Mouse (Mus musculus): ENCODE measurements around the gene Pitpnm1.

Gene Pitpnm1

DNA sequence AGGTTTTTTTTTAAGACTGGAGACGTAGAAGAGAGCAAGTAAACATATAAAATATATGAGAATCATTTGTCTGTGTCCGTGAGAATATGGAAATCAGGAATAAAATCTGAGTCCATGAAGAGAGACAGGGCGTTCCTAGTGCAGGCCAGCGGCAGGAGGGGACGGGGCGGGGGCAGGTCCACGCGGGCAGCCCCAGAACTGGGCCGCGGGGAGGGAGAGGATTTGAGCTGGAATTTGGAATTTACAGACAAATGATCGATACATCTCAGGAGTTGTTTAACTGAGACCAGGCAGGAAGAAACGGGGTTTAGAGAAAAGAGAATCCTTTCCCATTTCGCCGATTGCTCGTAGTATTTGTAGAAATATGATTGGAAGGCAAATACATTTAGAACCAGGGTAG lies 29.5 kb upstream of the Pitpnm1 start:
- no peak for DNase-seq

DNA sequence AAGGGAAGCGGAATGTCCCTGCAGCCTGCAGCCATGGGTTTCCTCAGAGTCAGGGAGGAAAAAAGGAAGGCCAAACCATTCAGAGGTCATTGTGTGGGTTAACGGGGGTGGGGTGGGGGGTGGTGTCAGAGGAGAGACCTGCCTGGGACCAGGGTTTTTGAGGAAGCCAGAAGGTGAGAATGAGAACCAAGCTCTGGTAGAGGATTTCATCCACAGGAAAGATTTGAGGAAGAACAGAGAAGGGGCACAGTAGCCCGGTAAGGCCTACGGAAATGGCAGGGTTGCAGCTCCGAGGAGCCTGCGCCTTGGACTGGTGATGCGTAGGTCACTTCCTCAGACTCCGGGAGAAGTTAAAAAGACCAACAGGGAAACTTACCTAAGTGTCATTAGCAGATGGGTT lies 29.0 kb upstream of the Pitpnm1 start:
- DNase-seq, result no peak

DNA sequence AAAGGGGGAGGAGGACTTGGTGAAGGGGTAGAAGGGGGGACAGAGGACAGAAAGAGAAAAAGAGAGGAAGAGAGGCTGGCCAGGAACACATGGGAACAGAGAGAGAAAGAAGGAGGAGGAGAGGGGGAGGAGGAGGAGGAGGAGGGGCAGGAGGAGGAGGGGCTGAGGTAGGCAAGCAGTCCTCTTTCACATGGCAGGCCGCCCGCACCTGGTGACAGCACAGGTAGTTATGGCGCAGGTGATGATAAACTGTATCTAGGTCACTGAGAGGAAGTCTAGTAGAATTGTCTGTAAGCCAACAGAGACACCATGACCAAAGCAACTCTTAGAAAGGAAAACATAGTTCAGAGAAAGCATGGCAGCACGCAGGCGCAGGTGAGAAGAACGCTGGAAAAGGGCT lies 28.4 kb upstream of the Pitpnm1 start:
- no peak for DNase-seq

DNA sequence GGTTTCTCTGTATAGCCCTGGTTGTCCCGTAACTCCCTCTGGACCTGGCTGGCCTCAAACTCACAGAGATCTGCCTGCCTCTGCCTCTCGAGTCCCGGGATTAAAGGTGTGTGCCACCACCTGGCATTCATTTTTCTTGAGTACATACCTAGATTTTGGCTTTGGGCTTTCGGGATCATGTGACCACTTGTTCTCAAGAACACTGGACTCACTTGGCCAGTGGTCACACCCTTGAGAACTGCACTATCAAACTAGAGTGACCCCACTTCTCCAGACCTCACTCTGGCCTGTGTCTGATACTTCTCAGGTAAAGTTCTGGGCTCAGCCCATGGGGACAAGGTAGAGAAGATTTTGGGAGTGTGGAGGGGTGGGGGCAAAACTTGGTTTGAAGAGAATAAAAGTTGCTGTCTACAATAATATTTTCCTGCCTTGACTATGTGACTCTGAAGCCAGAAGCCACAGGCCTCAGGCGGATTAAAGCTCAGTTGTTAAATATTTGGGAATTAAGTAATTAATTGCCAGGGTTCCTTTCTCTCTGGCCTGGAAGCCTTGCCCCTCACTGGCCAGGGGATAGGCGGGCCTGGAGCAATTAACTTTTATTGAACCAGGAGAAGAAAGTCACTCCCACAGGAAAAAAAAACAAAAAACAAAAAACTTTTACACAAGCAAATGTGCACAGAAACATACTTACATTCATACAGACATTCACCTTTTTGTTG lies 26.9 kb upstream of the Pitpnm1 start:
- no peak for DNase-seq

DNA sequence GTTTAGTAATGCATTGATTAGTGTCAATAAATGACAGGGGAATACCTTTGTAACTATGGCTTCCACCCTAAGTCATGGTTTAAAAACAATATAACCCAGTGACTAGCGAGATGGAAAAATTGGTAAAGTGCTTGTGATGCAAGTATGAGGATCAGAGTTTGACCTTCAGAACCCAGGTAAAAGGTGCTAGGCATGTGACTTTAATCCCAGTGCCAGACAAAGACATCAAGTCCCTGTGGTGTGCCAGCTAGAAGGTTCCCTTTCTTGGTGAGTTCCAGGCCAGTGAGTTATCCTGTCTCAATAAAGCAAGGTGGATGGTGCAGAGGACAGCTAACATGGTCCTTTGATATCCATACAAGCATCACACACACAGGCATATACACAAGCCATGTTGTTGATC lies 24.3 kb upstream of the Pitpnm1 start:
- DNase-seq, result no peak

DNA sequence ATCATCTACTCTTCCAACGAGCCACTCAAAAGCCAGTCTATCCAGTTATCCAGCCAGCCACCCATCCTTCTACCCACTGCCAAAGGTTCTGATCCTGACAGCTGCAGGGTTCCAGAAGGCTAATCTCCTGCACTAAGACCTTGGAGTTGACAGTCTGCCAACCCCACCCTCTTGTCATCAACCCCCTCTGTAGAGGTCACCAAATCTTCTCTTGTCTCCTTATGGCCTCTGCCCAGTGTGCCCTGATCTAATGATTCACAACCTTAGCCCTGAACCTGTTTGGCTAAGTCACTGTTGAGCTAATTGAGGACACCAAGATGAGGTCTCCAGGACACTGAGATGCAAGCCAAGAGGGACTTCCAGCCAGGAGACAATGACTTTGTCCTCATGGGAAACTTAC lies 20.2 kb upstream of the Pitpnm1 start:
- DNase-seq, result no peak

DNA sequence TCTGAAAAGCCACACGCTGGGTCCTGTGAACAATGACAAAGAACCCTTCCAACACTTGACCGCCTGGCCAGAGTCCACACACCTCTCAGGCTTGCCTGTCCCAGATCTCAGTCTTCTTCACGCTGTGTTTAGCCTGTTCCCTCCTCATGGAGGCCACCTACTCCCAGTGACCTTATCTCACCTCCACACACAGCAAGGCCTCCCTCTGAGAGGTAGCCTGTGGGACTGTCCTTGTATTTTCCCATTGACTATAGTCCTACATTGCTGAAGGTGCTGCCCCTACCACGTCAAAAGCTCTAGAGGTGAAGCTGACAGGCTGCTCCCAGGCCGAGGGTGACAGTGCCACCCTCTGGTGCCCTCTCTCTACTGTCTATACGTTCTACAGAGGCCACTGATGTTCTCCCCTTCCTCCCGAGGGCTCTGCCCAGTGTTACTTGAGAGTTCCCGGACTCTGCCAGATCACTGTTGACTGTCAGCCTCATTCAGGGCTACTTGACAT lies 19.2 kb upstream of the Pitpnm1 start:
- no peak for DNase-seq

DNA sequence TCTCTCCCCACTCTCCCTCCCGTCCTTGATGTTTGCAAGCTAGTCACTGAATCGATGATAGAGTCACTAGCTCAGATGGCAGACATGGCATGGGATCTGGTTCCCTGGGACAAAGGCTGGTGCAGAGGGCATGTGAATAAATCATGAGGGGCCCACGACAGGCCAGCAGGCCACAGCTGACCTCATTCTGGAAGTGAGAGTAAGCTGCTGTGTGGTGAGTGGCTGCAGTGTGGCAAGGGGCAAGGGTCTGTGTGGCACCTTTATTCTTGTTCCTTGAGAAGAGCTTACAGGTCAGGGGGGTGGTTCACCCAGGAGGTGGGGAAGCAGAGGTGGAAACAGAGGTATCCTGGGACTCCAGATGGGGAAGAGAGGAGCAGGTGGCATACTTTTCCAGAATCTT lies 18.4 kb upstream of the Pitpnm1 start, which contains the start of gene Cabp2:
Gene Cabp2, plus strand, starts transcription at position 185 of the 400 bp plus-strand sequence.
- DNase-seq, result no peak

DNA sequence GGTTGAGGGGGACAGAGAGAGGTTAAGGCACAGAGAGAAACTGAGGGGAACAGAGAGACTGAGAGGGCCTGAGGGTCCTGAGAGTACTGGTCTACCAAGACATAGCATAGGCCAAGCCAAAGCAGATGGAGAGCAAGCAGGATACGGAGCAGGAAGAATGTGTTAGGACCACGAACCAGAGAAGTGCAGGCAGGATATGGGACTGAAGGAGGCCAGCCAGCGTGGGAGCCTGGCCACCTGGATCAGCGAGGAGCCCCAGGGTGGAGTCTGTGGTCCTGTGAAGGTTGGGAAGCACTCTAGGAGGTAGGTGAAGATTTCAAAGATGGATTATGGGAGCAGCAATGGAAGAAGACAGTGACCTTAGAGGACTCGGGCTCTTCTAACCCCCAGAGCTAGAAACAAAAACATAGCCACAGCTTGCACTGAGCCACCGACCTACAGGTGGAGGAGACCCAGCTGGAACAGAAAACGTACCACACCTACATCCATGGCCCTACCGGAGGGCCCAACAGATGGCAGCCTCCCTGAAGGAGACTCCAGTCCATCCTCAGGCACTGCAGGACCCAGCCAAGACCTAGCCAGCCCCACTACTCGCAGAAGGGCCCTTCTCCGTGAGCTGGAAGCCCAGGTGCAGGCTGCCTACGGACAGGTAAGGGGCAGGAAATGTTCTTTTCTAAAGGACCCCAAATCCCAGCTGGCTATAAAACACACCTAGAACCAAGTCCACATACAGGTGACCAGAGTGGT lies 17.4 kb upstream of the Pitpnm1 start:
- DNase-seq, result no peak

DNA sequence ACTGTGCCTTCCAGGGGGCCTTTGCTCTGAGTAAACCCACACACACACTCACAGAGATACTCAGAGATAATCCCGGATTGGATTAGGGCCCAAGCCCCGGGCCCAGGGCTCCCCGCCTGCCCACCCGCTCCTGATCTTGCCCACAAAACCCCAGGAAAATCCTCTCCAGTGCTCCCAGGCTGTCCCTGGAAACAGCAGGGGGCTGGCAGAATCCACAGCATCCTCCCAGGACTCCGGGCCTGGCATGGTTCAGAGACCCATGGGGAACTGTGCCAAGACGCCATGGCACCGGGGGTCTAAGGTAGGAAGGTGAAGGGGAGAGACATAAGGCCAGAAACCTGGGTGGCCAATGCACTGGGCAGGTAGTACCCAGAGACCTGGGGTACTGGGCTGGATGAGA lies 16.5 kb upstream of the Pitpnm1 start:
- DNase-seq, result no peak

DNA sequence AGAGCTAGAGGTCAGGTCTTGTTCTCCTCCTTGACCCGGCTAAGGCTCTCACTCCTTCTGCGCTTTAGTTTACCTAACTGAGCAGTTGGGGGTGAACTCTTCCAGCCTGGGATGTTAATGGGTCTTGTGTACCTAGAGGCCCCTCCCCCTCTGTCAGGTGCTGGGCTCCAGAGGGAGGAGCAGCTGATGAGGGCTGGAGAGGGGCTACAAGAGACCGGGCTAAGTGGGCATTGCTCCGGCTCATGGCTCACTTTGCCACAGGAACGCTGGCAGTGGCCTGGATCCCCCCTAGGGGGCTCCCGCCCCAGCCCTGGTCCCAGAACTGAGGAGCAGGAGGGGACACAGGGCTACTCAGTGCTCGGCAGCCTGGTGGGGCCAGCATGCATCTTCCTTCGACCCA lies 16.0 kb upstream of the Pitpnm1 start:
- no peak for DNase-seq

DNA sequence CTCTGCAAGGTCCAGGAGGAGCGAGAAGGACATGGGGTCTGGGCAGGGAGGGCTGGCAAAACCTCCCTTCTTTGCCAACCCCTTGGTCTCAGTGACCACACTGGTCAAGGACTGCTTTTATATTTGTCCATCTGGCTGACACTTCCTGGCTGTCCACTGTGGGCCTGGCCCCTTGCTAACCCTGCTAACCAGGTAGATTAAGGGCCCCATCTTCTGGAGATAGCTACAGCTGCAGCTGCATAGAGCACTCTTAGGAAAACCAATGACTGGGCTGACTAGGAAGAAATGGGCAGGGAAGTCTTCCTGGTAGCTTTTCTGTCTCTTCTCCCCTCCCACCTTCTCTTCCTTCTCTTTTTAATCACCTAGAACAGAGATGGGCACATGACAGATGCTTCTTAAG lies 14.8 kb upstream of the Pitpnm1 start:
- no peak for DNase-seq

DNA sequence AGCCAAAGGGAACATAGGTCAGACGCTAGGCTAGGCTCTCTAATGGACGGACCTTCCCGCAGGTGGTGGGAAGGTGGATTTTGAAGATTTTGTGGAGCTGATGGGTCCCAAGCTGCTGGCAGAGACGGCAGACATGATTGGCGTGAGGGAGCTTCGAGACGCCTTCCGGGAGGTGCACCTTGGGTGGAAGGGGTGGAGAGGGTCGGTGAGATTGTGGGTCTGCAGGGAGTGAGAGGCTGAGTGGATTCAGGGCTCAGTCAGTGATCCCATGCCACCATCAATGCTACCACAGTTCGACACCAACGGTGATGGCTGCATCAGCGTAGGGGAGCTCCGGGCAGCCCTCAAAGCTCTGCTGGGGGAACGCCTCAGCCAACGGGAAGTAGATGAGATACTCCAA lies 13.6 kb upstream of the Pitpnm1 start:
- DNase-seq, result no peak

DNA sequence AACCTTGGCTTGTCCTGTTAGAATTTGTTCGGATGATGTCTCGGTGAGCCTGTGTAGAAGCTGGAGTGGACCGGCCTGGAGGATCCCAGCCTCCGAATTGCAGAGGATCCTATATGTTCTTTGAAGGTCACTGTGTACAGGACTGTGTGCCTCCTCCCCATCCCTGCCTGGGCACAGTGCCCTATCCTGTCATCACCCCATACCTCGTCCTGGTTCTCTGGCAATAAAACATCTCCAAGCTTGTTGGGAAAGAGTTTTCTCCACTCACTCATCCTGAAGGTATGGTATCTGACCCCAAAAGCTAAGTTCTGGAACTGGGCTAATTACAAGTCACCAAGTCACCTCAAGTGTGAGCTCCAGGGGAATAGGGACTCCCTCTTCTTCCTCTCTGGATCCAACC lies 12.7 kb upstream of the Pitpnm1 start:
- no peak for DNase-seq

DNA sequence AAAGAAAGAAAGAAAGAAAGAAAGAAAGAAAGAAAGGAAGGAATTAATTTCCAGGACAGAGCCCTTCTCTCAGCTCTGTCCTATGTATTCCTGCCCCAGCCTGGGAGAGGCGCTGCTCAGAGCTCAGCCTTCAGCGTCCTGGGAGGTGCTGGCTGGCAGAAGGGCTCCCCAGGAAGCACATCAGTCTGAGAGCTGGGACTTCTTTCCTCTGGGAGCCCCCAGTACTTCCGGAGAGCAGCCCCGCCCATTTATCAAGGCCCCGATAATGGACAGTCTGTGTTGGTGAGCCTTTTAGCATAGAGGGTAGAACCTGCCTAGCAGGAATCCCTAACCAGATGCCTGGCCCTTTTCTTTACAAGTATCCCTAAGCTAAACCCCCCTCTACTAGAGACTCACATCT lies 11.7 kb upstream of the Pitpnm1 start:
- no peak for DNase-seq

DNA sequence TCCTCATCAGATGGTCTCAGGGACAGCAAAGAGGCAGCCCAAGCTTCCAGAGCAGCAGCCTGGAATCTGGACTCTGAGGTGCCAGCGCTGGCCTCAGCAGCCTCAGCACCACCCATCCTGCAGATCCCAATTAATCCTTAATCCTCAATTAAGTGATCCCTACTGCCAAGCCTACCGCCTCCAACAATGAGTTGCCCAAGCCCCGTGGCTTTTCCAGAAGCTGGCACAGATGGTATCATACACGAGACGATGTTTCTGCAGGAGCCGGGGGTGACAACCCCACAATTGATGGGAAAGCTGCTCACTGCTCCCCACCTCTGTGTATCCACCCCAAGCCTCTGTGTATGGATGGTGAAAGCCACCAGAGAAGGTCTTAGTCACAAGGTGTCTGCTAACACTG lies 10.7 kb upstream of the Pitpnm1 start:
- DNase-seq, result no peak

DNA sequence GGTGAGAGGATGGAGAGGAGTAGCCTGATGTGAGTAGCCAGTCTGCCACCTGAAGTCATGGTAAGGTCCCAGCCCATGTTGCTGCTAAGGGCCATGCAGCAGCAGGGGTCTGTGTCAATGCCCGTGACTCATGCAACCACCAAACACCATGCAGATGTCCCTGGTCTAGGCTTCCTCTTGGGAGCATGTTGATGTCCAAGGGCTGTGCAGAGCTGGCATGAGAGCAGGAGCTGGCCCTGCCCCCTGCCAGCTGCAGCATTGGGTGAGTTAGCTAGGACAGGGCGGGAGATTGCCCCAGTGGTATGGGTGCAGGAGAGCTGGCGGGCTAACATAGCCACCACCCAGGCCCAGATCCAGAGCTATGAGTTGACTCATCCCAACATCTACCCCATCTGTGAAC lies 9.4 kb upstream of the Pitpnm1 start:
- DNase-seq, result no peak

DNA sequence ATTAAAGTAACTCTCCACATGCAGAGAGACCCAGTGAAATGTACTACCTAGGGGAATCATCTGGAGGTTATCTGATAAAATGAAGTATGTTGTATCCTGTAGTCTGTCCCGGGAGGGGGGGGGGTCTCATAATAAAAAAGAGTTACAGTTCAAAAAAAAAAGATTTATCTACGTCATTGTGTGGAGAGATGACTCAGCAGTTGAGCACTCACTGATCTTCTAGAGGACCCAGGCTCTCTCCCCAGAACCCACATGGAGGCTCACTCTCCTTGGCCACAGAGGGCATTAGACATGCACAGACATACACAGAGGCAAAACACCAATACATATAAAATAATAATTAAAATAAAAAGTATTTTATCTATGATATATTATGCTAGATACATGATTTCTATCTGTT lies 8.4 kb upstream of the Pitpnm1 start:
- DNase-seq, result no peak

DNA sequence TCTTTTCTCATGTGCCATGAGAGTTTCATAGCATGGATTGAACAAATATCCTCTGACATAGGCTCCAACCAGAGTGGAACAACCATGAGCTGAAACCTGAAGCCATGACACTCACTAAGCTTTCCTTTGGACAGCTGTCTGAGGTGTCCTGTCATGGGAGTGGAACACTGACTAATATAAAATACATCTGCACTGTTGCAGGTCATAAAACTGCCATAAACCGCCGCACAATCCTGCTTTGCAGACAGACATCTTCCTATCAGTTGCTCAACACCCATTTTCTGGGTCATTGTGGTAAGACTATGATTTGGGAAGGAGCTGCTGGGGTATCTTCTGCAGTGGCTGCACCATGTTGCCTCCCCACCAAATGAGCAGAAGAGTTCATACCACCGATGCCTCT lies 7.0 kb upstream of the Pitpnm1 start:
- DNase-seq, result no peak

DNA sequence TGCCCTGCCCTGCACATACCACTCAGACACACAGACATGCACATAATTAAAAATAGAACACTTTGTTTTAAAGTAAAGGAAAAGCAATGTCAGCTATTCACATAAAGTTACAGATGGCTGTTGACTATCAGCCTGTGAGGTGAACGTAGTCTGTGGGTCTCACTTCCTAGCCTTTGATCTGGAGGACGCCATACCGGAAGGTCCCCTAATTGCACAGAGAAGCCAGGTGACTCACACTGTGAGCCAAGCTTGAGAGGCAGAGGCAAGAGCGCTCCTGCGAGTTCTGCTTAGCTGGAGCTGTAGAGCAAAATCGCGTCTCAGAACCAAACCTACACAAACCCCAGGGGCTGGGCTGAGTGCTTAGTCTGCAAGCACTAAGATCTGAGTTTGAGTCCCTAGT lies 6.0 kb upstream of the Pitpnm1 start:
- no peak for DNase-seq

DNA sequence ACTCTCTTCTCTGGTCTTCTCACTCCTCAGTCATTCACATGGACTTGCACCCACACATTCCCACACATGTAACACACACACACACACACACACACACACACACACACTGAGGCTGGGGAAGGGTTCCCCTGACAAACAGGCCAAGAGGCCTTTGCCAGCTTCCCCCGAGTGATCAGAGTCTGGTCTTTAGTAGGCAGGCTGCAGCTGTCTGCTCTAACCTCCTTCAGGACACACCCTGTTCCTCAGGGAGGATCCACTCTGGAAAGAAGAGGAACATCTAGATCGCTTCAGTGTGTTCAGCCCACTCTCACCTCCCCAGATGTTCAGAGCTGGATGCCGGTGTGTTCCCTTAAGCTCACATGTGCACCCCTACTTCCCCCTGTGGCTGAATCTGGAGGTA lies 5.5 kb upstream of the Pitpnm1 start:
- DNase-seq, result no peak

DNA sequence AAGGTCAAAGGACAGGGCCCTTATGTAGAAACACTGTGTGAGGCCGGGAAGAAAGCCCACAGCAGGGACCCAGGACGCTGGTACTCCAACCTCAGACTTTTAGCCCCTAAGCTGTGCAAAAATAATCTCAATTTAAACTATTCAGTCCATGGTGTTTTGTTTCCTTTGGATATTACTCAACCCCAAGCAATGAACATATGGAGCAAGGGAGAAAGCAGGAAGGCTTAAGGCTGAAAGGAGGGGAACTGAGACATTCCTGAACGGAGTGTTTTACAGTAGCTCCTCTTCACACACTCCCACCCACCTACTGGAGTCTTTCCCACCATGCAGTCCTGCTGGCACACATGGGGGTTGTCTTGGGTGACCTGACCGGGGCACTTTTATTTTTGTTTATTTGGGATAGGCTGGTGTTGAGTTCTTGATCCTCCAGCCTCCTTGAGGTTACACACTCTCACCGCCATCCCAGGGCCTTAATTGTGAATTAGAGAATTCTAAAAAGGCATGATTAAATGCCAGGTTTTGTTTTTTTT lies 5.0 kb upstream of the Pitpnm1 start:
- no peak for DNase-seq

DNA sequence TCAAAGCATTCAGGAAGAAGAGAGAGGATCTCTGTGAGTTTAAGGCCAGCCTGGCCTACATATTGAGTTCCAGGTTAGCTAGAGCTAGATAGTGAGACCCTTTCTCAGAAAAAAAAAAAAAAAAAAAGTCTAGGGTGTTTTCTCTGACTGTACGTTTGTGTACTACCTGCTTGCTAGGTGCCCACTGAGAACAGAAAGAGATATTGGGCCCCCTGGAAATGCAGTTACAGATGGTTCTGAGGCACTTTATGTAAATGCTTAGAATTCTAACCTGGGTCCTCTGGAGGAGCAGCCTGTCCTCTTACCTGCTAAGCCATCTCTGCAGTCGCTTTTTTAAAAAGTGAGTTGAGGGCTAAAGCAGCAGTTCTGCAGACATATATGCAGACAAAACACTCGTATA lies 4.0 kb upstream of the Pitpnm1 start:
- DNase-seq, result no peak
